Mouse (Mus musculus) frontal cortex, postnatal 25 days (tissue): ENCODE results near the gene Pcif1.
"Not testable (repeated sequence)": the region's sequence is repeated elsewhere in the genome, so short reads cannot be mapped to it uniquely, and the experiment has no call there.

ENCODE experiments used
- DNase-seq, 2 experiments: peaks; one replicate each; pipeline ENCODE4 v3.0.0; 2022; ENCODE audit warnings: low spot score in 2 of 2

Pcif1 gene

GRCm38 (mm10) chr2:164866741-164867551, 12.2 kb upstream of the Pcif1 start:
- no peak for DNase-seq

GRCm38 (mm10) chr2:164867566-164867965, 11.5 kb upstream of the Pcif1 start:
- DNase-seq, result no peak

- DNase-seq, result no peak
These were observed 10.6 kb upstream of the Pcif1 start for GRCm38 (mm10) chr2:164868491-164868890.

GRCm38 (mm10) chr2:164871602-164872303, 7.4 kb upstream of the Pcif1 start:
- DNase-seq, result no peak

GRCm38 (mm10) chr2:164873621-164874020, 5.5 kb upstream of the Pcif1 start:
- no peak for DNase-seq

GRCm38 (mm10) chr2:164874239-164874769, 4.8 kb upstream of the Pcif1 start:
- DNase-seq, result no peak

GRCm38 (mm10) chr2:164875648-164876047, 3.5 kb upstream of the Pcif1 start:
- DNase-seq, result not testable (repeated sequence)

GRCm38 (mm10) chr2:164877376-164878215, 1.5 kb upstream of the Pcif1 start:
- DNase-seq, result not testable (repeated sequence)

GRCm38 (mm10) chr2:164878509-164879227, 436 bp upstream of the Pcif1 start:
- no peak for DNase-seq

- DNase-seq, result peak; percentile 85 to 87
These were observed 619 bp downstream of the Pcif1 start for GRCm38 (mm10) chr2:164879568-164880277.

- no peak for DNase-seq
These were observed 3.5 kb downstream of the Pcif1 start for GRCm38 (mm10) chr2:164882619-164883018.

GRCm38 (mm10) chr2:164885788-164886187, 6.7 kb downstream of the Pcif1 start:
- DNase-seq, result peak; percentile 61 to 76

GRCm38 (mm10) chr2:164886617-164887016, 7.5 kb downstream of the Pcif1 start:
- DNase-seq, result no peak

GRCm38 (mm10) chr2:164888996-164889395, 9.9 kb downstream of the Pcif1 start:
- no peak for DNase-seq

GRCm38 (mm10) chr2:164889960-164890359, 10.9 kb downstream of the Pcif1 start:
- no peak for DNase-seq

GRCm38 (mm10) chr2:164890411-164891049, 11.4 kb downstream of the Pcif1 start:
- DNase-seq, result no peak

- no peak for DNase-seq
These were observed 12.1 kb downstream of the Pcif1 start for GRCm38 (mm10) chr2:164891056-164891834.

GRCm38 (mm10) chr2:164891908-164892695, 13.0 kb downstream of the Pcif1 start:
- DNase-seq, result no peak
